Mouse (Mus musculus): Measurements from ENCODE around the gene Smc6.
A peak's percentile ranks its signal among the peaks of the same experiment; 100 is the strongest.

Gene Smc6

DNA sequence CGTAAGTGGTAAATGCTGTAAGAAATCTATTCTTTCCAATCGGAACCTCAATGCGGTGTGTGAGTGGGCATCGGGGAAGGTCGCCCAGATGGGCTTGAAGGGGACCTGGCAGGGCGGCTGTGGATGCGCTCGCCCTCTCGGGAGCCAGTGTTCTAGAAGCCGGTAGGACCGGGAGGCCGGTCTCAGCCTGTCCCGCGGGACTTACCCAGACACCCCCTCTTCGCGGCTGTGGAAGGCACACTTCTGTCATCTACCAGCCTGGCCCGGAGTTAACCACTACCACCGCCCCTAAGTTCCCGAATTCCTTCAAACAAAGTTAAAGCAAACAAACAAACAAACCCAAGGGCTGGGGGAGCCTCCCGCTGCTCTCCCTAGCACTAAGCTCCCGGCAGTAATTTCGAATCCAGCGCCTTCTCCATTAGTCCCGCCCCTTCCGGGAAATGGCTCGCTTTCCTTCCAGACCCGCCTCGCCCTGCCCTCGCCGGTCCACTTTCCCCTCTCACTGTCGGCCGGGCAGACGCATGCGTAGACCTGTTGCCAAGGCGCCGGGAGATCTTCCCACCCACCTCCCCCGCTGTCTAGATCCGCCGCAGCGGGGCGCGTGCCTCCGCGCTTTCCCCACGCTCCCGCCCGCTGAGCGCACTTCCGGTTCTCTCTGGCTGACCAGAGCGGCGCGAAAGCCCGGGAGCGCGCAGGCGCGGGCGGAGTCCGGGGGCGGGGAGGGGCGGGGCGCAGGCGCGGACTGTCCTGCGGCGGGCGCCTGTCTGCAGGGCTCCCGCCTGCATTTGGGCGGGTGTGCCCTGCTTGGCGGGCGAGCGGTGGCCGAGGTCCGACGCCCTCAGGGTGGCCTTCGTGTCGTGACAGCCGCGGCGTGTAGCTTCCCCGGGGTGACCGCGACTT lies at the start of gene Smc6, which contains the start of gene Gen1:
Smc6 (plus strand) TSS at position 505 of the 900 bp plus-strand sequence.
Gen1 (minus strand) TSS at position 420 of the 900 bp plus-strand sequence.
- DNase-seq (ENCODE audit: low spot score), result peak; percentile 86

DNA sequence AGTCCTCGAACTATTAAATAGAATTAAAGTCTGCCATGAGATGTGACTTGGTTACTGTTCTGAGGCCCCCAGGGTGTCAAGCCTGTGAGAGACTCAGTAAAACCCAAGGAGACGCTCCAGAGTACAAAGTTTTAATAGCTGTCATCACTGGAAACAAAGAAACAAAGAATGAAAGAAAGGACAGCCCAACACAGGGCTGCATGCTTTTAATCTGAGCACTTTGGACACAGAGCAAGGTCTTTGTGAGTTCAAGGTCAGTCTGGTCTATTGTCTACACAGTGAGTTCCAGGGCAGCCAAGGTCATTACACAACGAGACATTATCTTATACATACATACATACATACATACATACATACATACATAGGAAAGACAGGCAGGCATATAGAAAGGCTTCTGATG lies 49.2 kb upstream of the Smc6 start:
- DNase-seq (ENCODE audit: low spot score), result no peak

DNA sequence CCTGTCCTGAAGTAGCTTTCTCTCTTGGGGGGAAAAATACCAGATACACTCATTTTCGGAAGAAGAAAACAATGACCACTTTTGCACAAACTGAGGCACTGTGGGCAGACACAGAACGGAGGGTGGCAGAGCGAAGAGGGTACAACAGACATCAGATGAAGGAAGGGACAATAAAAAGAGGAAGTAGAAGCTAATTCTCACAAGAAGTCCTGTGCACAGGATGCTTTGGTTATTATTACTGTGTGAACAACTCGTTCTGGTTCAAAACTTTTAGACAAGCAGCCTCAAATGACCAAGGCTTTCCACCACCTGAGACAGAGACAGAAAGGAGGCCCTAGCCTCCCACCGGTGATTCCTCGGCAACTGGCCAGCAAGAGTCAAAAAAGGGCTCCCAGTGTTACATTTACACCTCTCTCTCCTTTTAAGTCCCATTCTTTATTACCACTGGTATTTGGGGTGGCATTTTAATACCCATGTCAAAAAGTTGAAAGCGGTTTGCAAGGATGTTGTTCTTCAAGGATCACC lies 47.9 kb upstream of the Smc6 start:
- no peak for DNase-seq (ENCODE audit: low spot score)

DNA sequence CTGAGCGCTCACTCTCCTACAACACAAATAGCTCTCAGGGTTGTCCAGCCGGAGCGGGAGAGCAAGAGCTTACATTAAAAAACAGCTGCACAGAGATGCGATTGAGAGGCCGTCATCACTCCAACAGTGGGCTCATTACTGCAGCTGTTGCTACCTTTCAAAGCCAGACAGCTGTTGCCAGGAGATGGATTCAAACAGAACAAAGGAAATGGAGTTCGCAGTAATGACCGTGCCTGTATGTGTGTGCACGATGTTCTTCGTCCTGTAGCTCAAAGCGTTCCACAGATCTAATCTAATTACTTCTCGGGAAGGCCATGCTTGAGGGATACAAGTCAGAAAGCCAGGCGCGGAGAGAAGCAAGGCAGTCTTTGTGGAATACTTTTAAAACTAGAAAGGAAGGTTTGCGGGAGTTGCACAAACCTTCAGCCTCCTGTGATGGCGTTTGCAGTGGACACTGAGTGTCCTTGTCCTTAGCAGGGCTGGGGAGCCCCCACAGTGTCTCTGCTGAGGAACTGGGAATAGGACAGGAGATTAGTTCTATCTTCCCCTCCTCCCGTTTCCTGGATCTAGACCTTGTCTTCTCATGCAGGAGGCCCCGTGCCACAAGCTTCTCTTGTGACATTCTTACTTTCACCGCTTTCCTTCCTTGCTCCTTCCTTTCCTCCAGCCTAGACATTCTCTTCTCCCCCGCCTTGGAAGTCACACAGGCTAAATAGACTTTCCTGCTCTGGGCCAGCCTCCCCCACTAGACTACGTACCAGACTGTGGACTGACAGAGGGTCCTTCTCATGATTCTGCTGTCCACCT lies 44.0 kb upstream of the Smc6 start:
- no peak for DNase-seq (ENCODE audit: low spot score)

DNA sequence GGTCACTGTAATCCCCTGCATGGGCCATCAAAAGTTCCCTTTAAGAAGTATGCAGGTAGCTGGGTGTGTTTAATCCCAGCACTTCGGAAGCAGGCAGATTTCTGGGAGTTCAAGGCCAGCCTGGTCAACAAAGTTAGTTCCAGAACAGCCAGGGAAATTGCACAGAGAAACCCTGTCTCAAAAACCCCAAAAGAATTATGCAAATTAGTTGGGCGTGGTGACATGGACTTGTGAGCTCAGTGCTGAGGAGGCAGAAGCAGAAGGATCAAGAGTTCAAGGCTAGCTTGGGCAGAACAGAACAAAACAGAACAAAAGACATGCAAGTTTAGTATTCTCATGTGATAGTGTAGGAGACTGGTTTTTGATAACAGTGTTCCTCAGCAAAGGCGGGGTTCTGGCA lies 43.1 kb upstream of the Smc6 start:
- DNase-seq (ENCODE audit: low spot score), result no peak

DNA sequence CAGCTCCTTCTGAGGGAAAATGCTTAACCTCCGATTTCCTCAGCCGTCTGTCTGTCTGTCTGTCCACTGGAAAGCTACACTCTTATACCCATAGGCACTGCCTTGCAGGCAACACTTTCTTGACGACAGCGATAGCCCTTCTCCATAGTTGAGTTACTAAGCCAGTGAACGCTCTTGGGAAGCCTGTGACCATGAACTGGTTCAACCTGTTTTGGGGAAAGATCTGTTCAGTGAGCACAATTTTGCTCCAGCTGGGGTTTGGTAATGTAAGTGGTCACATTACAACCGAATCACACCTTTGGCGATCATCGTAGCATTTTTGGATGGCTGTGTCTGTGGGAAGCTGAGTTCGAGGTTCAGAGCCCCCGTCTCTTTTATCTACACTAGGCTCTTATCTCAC lies 42.6 kb upstream of the Smc6 start:
- DNase-seq (ENCODE audit: low spot score), result no peak

DNA sequence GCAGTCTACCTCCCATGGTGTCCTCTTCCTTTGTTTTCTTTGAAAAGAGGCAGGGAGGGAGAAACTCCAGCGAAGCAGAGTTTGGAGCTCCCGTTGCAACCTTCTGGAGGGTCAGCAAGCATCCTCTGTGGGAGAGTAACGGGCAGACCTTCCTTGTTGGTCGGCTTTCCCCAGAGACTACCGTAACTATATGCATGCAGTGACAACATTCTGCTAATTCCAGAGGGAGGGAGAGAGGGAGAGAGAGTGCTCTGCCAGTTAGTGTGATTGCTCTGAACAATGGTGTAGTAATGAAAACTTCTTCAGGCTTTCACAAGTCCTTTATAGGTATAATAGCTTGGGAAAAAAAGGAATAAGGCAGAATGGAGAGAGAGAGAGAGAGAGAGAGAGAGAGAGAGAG lies 41.0 kb upstream of the Smc6 start:
- no peak for DNase-seq (ENCODE audit: low spot score)

DNA sequence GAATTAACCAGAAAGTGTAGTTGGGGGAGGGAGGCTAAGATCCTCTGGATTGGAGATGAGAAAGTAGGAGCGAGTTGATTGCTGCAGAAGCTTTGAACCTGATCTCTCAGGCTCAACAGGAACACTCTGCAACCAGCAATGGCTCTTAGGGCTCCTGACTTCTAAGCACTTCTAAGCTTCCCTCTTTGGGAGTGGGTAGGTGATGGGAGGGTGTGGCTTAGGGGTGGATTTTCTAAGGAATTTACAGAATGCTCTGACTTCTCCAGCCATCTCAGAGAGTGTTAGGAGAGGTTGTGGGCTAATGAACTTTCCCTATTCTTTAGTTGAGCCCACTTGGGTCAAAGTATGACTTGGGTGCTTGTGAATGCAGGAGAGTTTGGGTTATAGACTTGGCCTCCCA lies 39.6 kb upstream of the Smc6 start:
- DNase-seq (ENCODE audit: low spot score), result no peak

DNA sequence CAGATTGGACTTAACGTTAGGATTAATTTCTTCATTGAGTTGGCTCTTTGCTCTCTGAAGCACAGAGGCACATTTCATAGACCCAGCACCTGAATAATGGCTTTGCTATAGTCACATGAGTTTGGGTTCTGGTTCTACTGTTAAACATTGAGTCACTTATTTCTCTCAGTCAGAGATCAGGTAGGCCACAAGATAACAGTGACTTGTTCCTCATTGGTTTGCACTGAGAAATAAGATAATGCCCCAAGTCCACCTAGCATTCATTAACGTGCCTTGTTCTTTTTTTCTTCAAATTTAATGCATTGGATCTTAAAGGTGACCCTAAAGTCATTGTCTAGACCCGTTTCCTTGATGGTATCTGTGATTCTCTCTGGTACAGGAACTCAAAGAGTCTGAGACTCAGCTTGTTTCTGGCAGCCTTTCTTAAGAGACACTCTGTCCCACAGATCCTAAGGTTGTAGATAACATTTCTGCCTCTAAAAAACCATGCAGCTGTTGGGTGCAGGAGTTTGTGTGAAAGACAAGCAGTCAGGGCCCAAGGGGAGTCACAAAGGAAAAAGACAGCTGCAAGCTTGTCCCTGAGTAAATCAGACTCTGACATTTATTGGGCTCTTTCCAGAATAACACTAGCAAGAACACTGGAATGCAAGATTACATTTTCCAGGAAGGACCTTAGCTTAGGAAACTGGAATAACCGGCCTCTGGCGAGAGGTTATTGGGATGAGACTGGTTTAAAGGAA lies 39.0 kb upstream of the Smc6 start:
- no peak for DNase-seq (ENCODE audit: low spot score)

DNA sequence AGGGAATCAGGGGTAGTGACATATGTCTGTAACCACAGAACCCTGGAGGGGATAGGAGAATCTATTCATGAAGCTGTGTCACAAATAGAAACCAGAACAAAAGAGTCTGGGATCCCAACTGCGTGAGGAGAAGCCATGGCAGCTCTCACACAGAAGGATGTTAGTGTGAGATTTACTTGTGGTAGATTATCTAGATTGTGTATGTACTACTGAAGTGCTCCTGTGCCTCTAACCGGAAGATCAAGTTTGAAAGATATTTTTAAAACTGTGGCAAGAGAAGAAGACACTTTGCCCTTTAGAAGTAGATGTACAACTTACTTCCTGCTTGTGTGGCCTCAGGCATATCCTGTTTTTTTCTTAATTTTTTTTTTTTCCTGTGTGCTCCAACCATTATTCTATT lies 35.4 kb upstream of the Smc6 start:
- no peak for DNase-seq (ENCODE audit: low spot score)

DNA sequence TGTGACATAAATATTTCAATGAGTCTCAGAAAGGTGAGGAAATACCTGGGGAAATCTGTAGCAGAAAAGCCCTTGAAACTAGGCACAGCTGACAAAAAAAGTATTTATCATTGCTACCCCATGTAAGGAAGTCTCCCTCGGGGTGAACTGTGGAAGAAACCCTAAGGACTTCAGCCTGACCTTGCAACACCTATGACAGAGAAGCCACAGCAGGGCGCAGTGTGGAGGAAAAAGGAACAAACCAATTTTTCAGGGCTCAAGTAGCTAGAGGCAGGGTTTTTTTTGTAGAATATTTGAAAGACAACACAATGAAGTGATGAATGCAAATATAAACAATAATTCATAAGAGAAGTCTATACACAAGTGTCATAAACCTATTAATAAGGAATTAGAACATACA lies 29.7 kb upstream of the Smc6 start:
- DNase-seq (ENCODE audit: low spot score), result no peak

DNA sequence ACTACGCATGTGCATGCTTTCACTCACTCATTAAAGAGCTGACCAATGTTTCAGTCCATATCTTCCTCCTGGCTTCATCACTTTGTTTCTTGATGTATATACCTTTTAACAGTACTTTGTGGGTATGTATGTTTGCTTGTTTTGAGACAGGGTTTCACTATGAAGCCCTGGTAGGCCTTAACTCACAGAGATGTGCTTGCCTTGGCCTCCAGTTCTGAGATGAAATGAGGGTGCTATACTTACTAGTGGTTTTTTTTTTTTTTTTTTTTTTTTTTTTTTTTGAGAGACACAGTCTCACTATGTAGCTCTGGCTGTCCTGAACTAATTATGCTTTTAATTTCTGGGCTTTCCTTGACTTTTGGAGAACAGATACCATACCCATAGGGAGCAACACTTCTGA lies 18.2 kb upstream of the Smc6 start:
- no peak for DNase-seq (ENCODE audit: low spot score)

DNA sequence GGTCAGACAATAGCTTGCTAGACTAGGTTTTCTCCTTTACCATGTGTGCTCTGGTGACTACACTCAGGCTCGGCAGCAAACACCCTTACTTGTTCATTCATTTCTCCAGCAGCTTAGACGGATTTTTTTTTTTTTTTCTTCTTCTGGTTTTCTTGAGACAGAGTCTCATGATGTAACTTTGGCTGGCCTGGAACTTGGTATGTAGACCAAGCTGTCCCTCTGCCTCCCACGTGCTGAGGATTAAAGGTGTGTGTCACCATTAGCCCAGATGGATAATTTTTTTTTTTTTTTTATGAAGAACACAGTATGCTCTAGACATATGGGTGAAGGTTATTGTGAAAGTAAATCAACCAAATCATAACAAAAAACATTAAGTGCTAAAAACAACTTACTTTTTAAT lies 15.4 kb upstream of the Smc6 start:
- no peak for DNase-seq (ENCODE audit: low spot score)

DNA sequence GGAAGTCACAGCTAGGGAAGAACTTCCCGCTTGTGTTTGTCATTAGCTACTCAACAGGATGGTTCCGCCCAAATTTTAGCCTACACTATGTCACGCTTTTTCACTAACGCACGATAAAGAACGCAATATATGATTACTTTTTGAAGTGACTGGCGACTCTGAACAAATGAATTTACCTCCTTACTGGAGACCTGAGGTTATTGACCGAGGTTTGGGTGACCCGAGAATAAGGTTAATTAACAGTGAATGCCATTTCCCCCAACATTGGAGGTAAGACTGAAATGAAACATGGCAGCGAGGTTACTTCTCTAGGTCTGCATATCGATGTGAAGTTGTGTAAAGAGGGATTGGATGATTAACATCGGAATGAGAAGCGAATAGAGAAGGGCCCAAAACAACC lies 791 bp upstream of the Smc6 start:
- DNase-seq (ENCODE audit: low spot score), result no peak

DNA sequence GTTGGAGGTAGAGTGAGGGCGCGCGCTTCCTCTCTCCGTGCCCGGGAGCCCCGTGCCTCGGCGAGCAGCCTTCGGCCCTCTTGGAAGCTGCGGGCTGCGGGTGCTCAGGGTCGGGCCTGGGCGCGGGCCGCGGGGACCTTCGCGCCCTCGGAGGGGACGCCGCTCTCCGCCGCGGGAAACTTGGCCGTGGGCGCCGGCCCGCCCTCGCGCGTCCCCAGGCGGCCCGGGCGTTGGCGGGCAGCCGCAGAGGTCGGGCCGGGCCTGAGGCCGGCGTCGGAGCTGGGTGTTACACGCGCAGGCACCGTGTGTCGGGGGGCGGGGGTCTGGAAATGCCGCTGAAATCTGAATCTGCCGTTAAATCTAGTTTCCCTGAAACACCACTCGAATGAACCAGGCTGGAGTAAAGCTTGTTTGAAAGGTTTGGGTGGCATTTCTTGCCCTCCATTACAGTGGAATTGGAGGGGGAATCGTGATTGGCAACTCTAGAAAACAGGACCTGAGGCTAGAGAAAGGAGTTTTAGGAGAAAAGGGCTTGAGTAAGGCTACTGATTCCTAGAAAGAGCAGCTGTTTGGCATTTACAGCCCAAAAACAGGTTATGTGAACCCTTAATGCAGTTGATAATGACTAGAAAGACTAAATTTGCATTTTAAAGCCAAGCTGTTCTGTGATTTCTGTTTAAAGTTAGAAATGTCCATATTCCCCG lies 748 bp downstream of the Smc6 start:
- no peak for DNase-seq (ENCODE audit: low spot score)

DNA sequence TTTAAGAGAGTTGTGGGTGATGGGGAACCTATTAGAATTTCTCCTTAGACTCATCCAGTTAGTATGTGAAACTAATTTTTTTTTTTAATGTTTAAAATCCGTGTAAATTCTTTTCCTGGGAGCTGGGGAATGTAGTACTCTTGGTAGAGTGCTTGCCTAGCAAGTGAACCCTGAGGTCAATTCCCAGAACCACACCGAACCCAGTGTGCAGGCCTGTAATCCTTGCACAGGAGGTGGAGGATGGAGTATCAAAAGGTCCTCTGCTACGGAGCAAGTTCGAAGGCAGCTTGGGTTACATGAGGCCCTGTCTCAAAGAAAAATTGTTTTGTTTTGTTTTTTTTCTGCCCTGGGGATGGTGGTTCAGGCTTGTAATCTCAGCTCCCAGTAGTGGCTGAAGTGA lies 1.3 kb downstream of the Smc6 start:
- DNase-seq (ENCODE audit: low spot score), result no peak

DNA sequence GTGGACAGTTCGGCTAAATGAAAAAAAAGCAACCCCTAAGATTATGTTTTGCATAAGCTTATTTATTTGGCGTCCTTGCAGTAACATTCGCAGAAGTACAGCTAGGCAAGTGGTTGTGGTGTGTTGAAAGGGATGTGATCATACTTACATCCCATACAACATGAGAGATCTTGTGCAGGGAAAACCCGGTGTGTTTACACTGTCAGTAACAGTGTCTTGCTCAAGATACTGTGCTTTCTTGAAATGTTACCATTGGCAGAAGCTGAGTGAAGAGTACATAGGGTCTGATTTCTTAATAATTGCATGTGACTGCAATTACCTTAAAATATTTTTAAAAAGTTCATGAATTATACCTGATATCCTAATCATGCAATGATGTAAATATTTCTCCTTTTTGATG lies 6.9 kb downstream of the Smc6 start:
- no peak for DNase-seq (ENCODE audit: low spot score)

DNA sequence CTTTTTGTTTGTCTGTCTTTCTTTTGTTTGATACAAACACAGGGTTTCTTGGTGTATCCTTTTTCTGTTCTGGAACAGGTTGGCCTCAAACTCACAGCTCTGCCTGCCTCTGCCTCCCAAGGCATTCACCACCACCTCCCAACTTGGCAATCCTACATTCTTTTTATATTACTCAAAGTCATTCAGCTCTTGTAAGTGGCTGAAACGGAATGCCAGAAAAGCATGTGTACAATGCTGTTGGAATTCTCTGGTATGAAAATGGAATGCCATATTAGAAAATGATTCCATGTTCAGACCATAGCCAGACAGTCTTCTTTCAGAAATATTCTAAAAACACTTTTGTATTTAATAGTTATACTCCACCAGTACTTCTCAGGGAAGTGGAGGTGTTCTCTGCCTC lies 7.5 kb downstream of the Smc6 start:
- no peak for DNase-seq (ENCODE audit: low spot score)

DNA sequence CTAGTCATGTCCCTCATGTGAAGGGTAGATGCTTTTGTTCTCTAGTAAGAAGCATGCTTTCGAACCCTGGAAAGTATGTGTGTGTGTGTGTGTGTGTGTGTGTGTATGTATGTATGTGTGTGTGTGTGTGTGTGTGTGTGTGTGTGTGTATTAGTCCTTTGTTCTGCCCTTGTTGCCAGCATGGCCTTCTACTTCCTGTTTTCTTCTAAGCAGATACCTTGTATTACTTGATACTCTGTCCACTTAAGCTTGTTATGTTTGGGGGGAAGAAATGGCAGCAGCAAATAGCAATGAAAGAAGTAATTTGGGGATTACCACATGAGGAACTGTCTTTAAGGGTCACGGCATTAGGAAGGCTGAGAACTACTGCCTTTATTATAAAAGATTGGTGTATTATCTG lies 10.9 kb downstream of the Smc6 start:
- DNase-seq (ENCODE audit: low spot score), result no peak

DNA sequence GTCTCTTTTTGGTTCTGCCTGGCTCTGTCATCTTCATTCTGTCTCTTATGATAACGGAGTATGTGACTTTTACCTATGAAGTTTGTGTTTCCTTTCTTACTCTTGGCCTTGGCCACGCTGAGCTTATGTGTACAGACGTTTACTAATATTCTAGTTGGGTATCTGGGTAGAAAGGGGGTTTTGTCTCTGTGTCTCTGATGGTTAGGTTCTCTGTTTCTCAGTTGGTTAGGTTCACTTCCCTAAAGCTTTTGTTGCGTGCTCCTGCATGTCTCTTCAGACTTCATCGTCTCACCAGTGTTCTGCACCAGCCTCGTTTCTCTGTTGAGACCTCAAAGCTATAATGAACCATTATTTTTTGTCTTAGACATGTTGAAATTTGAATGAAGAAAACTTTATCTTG lies 11.5 kb downstream of the Smc6 start:
- DNase-seq (ENCODE audit: low spot score), result no peak

DNA sequence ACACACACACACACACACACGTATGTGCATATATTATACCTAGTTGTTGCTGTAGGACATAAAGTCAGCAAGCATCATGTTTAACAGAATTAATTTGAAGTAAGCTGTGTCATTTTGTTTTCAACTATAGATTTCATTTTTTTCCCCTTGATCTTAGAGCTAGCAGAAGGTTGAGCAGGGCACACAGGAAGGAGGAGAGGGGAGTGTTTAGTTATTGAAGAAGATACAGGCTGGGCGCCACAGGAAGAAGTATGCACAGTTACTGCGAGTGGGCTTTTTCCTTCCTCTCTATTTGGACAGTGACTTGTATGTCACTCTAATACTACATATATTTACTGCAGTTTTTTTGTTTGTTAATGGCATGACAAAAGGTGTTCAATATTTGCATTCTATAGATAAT lies 14.2 kb downstream of the Smc6 start:
- DNase-seq (ENCODE audit: low spot score), result no peak

DNA sequence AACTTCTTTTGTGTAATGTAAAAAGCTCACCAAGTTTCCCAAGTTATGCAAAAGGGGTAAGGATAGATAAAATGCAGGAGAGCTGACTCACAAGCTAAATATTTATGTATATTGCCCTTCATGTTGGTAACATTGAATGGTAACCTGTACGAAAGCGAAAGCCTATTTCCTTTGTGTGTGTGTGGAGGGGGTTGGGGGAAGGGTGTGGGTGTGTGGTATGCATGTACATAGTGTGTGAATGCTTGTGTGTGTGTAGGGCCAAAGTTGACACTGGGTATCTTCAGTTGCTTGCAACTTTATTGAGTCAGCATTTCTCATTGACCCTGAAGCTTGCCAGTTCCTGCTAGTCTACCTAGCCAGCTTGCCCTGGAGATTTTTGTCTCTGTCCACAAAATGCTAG lies 15.9 kb downstream of the Smc6 start:
- no peak for DNase-seq (ENCODE audit: low spot score)
